Mouse (Mus musculus): ENCODE data around the gene Lipf.

Gene Lipf

GRCm38 (mm10) chr19:33960887-33961286 is at the start of gene Lipf:
Lipf (plus strand) TSS chr19:33961187.
- DNase-seq: no peak

- DNase-seq: no peak
Measured at GRCm38 (mm10) chr19:33924099-33924498, 36.9 kb upstream of the Lipf start.

GRCm38 (mm10) chr19:33979007-33979406 is 18.0 kb downstream of the Lipf start:
- DNase-seq: peak in 1 of 2 experiments; percentile 0

GRCm38 (mm10) chr19:33983043-33983442 is 22.1 kb downstream of the Lipf start:
- DNase-seq: no peak

- DNase-seq: no peak
Measured at GRCm38 (mm10) chr19:34008002-34008401, 47.0 kb downstream of the Lipf start, which contains the start of gene Lipk. Lipk (plus strand) TSS chr19:34008290.

GRCm38 (mm10) chr19:34021440-34022172 is 60.6 kb downstream of the Lipf start:
- no peak for DNase-seq

- no peak for DNase-seq
Measured at GRCm38 (mm10) chr19:34022759-34023158, 61.8 kb downstream of the Lipf start.
